Mouse (Mus musculus) neural tube, embryonic 12.5 days (tissue): ENCODE data around the gene Klf13. TPM values are rescaled to one million over a fixed set of nuclear protein-coding genes. Genes with fewer than 3 reads are reported as not detected.

ENCODE experiments used
- ATAC-seq: fragments of 200-750 bp; cut with Nextera tagmentation; 2 replicates; pipeline ENCODE4 v1.8.0; 2017; ENCODE audit warnings: low read depth, mild to moderate bottlenecking, moderate TSS enrichment, moderate library complexity; ENCODE audit not compliant: low FRiP score
- H3K27ac ChIP-seq: fragments of 300-500 bp; sonication (generic); 2 replicates; pipeline ENCODE4 v1.5.1; 2016
- H3K27me3 ChIP-seq: fragments of 300-500 bp; sonication (generic); replicated peaks from 2 replicates; pipeline ENCODE4 v1.6.1; 2016; ENCODE audit warnings: mild to moderate bottlenecking
- H3K36me3 ChIP-seq: fragments of 300-500 bp; sonication (generic); 2 replicates; pipeline ENCODE4 v1.6.1; 2016; ENCODE audit warnings: mild to moderate bottlenecking
- H3K4me1 ChIP-seq: fragments of 300-500 bp; sonication (generic); 2 replicates; pipeline ENCODE4 v1.6.1; 2016
- H3K4me2 ChIP-seq: fragments of 300-500 bp; sonication (generic); replicated peaks from 2 replicates; pipeline ENCODE4 v1.6.1; 2016; ENCODE audit warnings: mild to moderate bottlenecking
- H3K4me3 ChIP-seq: fragments of 300-500 bp; sonication (generic); 2 replicates; pipeline ENCODE4 v1.5.1; 2016
- H3K9ac ChIP-seq: fragments of 300-500 bp; sonication (generic); 2 replicates; pipeline ENCODE4 v1.6.1; 2016; ENCODE audit warnings: mild to moderate bottlenecking
- H3K9me3 ChIP-seq: fragments of 300-500 bp; sonication (generic); 2 replicates; pipeline ENCODE4 v1.6.1; 2016; ENCODE audit warnings: mild to moderate bottlenecking
- whole genome bisulfite sequencing: fragments of 180-500 bp; shearing (Covaris S2); methylation state at CpG from one replicate; pipeline ENCODE4 v1.1.7; 2016; 5-methylcytosine and 5-hydroxymethylcytosine counted together
- polyA plus RNA-seq: library from polyadenylated mRNA; unstranded; fragments of >200 nt; fragmentation: Nextera tagmentation; extraction: Ambion mirVana; gene quantifications from 2 replicates; pipeline ENCODE4 v1.2.1, GENCODE M21; 2016

Gene Klf13
- polyA plus RNA-seq, 1 experiment from 2014 or later, result 34.0 TPM

DNA sequence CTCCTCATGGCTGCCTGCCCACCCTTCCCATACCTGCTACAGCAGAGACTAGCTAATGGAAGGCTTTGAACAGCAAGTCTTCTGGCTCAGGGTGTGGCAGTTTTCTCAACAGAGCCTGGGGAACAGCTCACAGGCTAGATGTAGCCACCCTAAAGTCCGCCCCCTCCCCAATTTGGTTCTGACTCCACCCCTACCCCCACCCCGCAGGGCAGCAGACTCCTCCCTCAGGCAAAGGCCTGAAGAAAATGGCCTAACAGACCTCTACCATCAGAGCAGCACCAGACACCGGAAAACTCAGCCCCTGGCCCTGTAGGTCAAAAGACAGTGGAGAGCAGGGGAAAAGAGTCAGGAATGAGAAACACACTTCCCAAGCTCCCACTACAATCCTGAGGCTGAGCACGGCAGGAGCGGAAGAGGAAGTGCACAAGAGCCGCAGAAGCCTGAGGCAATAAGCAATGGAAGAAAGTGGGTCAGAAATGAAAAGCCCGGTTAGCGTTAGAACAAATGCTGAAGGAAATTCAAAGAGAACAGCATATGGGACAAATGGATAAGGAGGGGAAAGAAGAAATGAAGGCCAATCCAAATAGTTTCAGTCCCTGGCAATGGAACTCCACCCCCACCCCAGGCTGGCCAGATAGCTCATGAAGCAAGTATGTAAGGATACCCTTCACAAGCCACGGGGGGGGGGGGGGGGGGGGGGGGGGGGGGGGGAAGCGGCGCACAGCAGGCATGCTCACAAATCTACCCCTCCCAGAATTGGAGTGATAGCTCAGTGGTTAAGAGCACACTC lies 30.0 kb downstream of the Klf13 start:
- Histone ChIP-seq H3K27ac (no peak overlapping the region), H3K4me1 (peaks cover 43% of the 10 kb centered on the region), H3K27me3 (no peaks in the 10 kb centered on the region), H3K36me3 (no peaks in the 10 kb centered on the region), H3K9ac (no peak overlapping the region), H3K4me3 (no peak overlapping the region), H3K4me2 (no peak overlapping the region), H3K9me3 (no peaks in the 10 kb centered on the region)
- WGBS, result 43% methylated on average over 10 of the region's 11 CpGs
- no peak for ATAC-seq

DNA sequence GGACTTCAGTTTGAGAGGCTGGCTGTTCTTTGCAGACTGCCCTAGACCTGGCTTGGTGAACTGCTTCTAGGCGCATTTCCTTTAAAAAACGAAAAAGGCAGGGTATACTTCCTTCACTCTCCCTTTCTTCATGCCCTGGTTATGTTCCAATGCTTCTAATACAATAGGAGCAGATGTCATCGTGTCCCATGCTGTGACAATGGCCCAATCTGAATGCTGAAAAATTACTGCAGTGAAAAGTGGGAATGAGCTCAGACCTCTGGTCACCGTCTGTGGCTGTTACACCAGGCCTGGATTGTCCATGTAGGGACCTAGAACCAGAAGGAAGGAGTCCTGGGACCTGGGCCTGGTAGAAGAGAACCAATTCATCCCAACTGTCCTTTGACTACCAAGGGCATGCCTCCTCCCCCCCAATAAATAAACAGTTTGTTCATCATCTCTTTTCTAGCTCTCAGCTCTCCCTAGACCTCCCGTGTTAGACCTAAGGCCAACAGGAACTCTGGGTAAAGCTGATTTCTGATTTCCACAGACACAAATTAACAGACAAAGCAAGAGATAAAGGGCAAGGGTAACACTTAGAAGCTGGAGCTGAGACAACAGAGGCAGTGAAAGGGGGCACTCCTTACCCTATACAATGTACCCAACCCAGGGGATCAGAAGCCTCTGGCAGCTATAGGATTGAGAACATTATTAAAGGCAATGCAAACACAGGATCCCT lies 30.8 kb downstream of the Klf13 start:
- Histone ChIP-seq H3K36me3 (no peaks in the 10 kb centered on the region), H3K9me3 (no peaks in the 10 kb centered on the region), H3K4me3 (no peak overlapping the region), H3K9ac (no peak overlapping the region), H3K4me2 (no peak overlapping the region), H3K4me1 (peaks cover 43% of the 10 kb centered on the region), H3K27ac (no peak overlapping the region), H3K27me3 (no peaks in the 10 kb centered on the region)
- no peak for ATAC-seq
- WGBS, result 79% methylated on average over 5 of the region's 5 CpGs

DNA sequence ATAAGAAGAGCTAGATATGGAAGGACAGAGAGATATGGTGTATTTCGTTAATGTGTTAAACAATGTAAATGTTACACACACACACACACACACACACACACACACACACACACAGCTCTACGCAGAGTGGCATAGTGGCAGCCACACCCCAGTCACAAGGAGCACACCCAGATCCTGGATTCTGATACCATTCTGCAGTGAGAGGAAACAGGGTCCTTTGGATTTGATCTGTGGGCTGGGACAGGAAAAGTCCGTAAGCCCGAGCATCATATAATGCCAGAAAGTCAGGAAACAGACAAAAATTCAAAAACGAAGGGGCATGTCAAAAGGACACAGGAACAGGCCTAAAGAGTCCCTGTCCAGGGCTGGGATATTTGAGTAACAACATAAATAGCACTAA lies 33.1 kb downstream of the Klf13 start:
- no peak overlapping the region for H3K9ac ChIP-seq
- H3K27ac ChIP-seq, result no peak overlapping the region
- H3K4me1 ChIP-seq, result peaks cover 34% of the 10 kb centered on the region
- no peak overlapping the region for H3K4me2 ChIP-seq
- WGBS, result 90% methylated on average over 5 of the region's 5 CpGs
- H3K4me3 ChIP-seq, result no peak overlapping the region
- no peaks in the 10 kb centered on the region for H3K27me3 ChIP-seq
- ATAC-seq, result no peak
- no peaks in the 10 kb centered on the region for H3K9me3 ChIP-seq
- H3K36me3 ChIP-seq, result no peaks in the 10 kb centered on the region

DNA sequence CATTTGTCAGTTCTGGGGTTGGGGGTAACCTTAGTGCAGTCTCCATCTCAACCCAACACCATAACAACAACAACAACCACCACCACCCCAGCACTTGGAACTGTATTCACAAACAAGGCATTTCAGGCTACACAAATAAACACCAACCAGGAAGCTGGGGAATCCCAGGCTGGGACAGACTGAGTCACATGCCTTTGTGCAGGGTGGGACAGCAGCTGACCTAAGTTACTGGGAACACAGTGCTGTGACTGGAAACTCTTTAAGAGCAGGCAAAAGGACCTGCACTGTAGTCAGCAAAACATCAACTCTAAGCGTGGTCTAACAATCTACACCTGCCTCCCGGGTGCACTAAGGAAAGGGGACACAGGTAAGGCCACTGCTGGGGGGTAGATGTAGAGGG lies 33.5 kb downstream of the Klf13 start:
- no peak overlapping the region for H3K4me3 ChIP-seq
- no peaks in the 10 kb centered on the region for H3K36me3 ChIP-seq
- H3K9me3 ChIP-seq, result no peaks in the 10 kb centered on the region
- 95% methylated on average over 2 of the region's 2 CpGs for WGBS
- no peak overlapping the region for H3K9ac ChIP-seq
- no peak for ATAC-seq
- H3K27ac ChIP-seq, result no peak overlapping the region
- H3K4me2 ChIP-seq, result no peak overlapping the region
- H3K27me3 ChIP-seq, result no peaks in the 10 kb centered on the region
- peaks cover 30% of the 10 kb centered on the region for H3K4me1 ChIP-seq

DNA sequence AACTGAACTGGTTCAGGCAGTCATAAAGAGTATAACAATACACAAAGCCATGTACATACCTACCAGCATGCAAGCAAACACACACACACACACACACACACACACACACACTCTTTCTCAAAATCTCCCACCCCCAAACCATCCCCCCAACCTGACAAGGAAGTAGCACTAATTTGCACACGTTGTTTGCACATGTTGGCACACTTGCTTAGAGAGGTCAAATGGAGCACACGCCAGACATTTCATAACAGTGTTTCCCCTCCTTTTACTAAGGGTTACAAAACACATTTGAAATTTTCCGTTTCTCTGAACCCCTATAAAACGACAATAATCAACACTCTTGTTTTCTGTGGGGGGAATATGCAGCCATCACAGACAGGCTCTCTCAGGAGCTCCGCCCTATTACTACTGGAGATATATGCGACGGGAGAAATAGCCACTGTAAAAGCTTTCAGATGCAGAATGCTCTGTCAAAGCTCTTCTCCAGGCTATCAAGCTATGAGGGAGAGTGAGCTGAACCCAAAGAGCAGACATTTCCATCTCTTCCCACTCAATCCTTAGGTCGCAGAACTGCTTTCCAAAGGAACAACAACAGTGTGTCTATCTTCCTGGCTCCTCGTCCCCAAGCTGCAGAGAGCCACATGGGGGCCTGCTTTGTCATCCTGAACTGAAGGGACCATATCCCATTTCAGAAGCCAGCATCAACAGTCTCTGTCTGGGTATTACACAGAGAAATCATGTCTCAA lies 34.9 kb downstream of the Klf13 start:
- Histone ChIP-seq H3K4me2 (no peak overlapping the region), H3K4me3 (no peak overlapping the region), H3K27me3 (no peaks in the 10 kb centered on the region), H3K9me3 (no peaks in the 10 kb centered on the region), H3K9ac (no peak overlapping the region), H3K27ac (no peak overlapping the region), H3K4me1 (peaks cover 23% of the 10 kb centered on the region), H3K36me3 (no peaks in the 10 kb centered on the region)
- 71% methylated on average over 9 of the region's 9 CpGs for WGBS
- ATAC-seq, result no peak

DNA sequence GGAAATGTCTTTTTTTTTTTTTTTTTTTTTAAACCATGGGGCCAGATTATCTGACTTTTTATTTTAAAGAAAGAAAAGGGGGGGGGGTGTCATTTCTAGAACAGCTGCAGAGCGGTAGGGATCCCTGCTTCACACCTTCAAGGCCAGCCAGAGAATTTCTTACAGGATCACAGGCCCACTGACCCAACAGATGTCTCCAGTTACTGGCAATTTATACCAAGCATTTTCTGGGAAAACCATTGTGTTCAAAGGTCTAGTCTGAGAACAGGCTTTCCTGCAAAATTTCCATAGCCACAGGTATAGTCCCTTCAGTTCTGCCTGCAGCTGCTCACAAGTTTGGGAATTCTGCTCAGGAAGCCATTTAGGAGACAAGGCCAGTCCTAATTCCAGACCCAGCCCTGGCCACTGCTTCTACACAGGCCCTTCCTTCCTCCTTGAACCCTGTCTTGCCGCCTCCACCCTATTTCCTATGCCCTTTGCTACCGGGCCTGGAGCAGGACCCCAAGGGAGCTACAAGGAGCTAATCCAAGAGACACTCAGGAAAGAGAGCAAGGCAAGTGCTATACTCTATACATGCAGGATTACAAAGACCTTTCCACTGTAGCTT lies 36.0 kb downstream of the Klf13 start:
- Histone ChIP-seq H3K4me3 (no peak overlapping the region), H3K4me2 (no peak overlapping the region), H3K36me3 (no peaks in the 10 kb centered on the region), H3K27me3 (0 out of 2 replicates have a peak, but pooled peaks cover 4% of the 10 kb centered on the region), H3K27ac (no peak overlapping the region), H3K9ac (no peak overlapping the region), H3K9me3 (no peaks in the 10 kb centered on the region), H3K4me1 (peaks cover 19% of the 10 kb centered on the region)
- no peak for ATAC-seq
- WGBS, result 54% methylated on average over 3 of the region's 3 CpGs

DNA sequence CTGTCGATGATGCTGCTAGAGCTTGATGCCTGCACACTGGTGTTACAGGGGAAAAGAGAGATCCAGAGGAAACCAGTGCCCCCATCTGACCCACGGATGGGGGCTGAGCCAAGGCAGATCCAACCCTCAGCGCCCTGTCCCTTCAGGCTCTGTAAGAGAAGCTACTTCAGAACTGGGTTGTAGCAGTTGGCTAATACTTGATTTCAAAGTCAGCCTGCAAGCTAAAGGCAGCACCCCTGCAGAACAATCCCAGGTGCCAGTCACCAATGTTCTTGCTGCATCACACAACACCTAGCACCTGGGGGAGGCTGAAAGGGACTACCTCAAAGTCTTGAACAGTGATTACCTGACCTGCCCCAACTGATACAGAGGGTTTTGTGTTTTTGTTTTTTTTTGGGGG lies 36.8 kb downstream of the Klf13 start:
- Histone ChIP-seq H3K4me2 (no peak overlapping the region), H3K27ac (no peak overlapping the region), H3K4me3 (no peak overlapping the region), H3K9ac (no peak overlapping the region), H3K9me3 (no peaks in the 10 kb centered on the region), H3K4me1 (peaks cover 27% of the 10 kb centered on the region), H3K36me3 (no peaks in the 10 kb centered on the region), H3K27me3 (0 out of 2 replicates have a peak, but pooled peaks cover 5% of the 10 kb centered on the region)
- no peak for ATAC-seq
- WGBS, result 65% methylated on average over 3 of the region's 3 CpGs

DNA sequence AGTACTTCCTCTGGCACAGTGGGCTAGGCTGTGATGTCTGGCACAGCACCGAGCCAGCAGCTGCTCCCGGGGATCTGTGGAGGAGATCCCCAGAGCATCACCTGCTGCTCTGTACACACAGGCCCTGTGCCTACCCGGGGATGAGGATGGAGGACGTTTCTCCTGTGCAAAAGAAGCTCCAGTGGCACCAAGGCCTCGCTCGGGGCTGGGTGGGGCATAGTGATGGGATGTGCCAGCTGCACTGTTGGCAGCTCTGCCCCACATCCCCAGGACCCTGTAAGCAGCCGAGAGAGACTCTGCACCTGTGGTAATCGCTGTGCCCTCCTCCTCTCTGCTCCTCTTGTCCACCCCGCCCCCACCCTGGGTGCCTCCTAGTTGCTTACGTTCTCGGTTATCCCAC lies 37.4 kb downstream of the Klf13 start:
- 63% methylated on average over 11 of the region's 11 CpGs for WGBS
- H3K9me3 ChIP-seq, result no peaks in the 10 kb centered on the region
- no peaks in the 10 kb centered on the region for H3K36me3 ChIP-seq
- no peak overlapping the region for H3K4me2 ChIP-seq
- 0 out of 2 replicates have a peak, but pooled peaks cover 5% of the 10 kb centered on the region for H3K27me3 ChIP-seq
- H3K27ac ChIP-seq, result no peak overlapping the region
- peaks cover 32% of the 10 kb centered on the region for H3K4me1 ChIP-seq
- H3K4me3 ChIP-seq, result no peak overlapping the region
- H3K9ac ChIP-seq, result no peak overlapping the region
- ATAC-seq, result no peak

DNA sequence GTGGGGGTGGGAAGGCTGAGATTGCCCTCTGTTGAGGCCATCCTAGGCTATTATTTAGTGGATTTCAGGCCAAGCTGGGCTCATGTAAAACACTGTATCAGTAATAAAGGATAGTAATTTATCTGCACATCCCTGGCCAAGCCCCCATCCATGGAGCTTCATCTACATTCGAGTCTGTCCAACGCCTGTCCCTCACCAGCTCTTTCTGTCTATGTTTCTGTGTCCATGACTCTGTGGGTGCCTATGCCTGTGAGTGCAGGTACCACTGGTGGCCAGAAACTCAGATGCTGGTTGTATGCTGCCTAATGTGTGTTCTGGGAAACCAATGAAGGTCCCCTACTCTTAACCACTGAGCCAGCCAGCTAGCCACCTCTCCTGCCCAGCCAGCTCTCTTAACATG lies 38.3 kb downstream of the Klf13 start:
- Histone ChIP-seq H3K4me2 (no peak overlapping the region), H3K4me1 (peaks cover 35% of the 10 kb centered on the region), H3K27me3 (0 out of 2 replicates have a peak, but pooled peaks cover 5% of the 10 kb centered on the region), H3K9me3 (no peaks in the 10 kb centered on the region), H3K27ac (no peak overlapping the region), H3K36me3 (no peaks in the 10 kb centered on the region), H3K9ac (no peak overlapping the region), H3K4me3 (no peak overlapping the region)
- no peak for ATAC-seq
- 90% methylated on average over 2 of the region's 2 CpGs for WGBS

DNA sequence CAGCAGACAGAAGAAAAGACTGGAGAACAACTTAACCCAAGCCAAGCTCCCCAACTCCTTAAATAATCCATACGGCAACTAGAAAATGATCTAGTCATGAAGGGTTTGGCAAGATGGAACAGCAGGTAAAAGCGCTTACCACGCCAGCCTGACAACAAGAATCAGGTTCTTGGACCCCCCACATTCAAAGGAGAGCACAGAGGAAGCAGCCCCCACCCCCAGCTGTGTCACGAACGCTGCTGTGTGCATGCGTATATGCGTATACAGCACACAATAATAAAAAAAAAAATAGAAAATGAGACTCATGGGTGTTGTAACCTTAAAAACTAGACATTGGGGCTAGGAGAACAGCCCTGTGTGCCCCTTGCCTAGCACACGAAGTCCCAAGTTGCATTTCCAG lies 38.8 kb downstream of the Klf13 start:
- no peak for ATAC-seq
- Histone ChIP-seq H3K9ac (no peak overlapping the region), H3K27ac (no peak overlapping the region), H3K36me3 (no peaks in the 10 kb centered on the region), H3K27me3 (0 out of 2 replicates have a peak, but pooled peaks cover 5% of the 10 kb centered on the region), H3K4me3 (no peak overlapping the region), H3K4me2 (no peak overlapping the region), H3K4me1 (peaks cover 35% of the 10 kb centered on the region), H3K9me3 (no peaks in the 10 kb centered on the region)
- WGBS, result 85% methylated on average over 8 of the region's 8 CpGs

DNA sequence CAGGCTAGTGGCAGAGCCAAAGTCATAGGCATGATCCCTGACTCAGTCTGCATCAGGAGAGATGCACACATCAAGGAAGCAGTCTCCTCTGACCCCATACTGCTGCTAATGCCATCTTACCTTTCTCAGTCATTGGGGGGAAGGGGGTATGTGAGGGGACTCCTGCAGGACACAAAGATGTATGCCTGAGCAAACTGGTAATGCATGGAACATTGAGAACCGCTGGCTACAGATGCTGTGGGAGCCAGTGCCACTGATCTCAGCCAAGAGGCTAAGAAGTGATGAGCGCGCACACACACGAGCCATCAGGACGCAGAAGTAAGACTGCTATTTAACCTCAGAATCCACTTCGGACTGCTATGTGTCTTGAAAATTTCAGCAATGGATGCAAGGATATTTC lies 40.5 kb downstream of the Klf13 start:
- Histone ChIP-seq H3K4me2 (no peak overlapping the region), H3K4me1 (peaks cover 32% of the 10 kb centered on the region), H3K9ac (no peak overlapping the region), H3K4me3 (no peak overlapping the region), H3K36me3 (no peaks in the 10 kb centered on the region), H3K27ac (no peak overlapping the region), H3K9me3 (no peaks in the 10 kb centered on the region), H3K27me3 (0 out of 2 replicates have a peak, but pooled peaks cover 5% of the 10 kb centered on the region)
- no peak for ATAC-seq
- WGBS, result 87% methylated on average over 6 of the region's 6 CpGs

DNA sequence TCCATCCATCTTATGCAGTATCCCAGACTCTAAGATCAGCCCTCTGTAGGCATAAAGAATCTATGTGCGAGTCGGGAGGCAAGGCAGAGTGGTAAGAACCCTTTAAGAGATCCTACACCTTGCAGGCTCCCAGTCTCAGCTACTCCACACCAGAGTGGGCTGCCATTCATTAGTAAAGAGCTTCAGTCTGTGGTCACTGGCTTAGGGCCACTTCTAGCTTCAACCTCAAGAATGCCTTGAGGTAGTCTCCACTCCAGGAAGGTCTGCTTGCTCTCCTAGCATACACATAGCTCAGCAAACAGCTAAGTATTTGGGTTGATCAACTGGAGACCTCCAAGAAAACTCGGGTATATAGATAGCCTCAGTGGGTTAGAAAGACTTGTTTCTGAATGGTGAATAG lies 41.1 kb downstream of the Klf13 start:
- peak overlapping the region; percentile 64 for H3K4me2 ChIP-seq
- H3K9me3 ChIP-seq, result no peaks in the 10 kb centered on the region
- 0 out of 2 replicates have a peak, but pooled peaks cover 5% of the 10 kb centered on the region for H3K27me3 ChIP-seq
- ATAC-seq, result no peak
- no peak overlapping the region for H3K27ac ChIP-seq
- peaks cover 26% of the 10 kb centered on the region for H3K4me1 ChIP-seq
- H3K9ac ChIP-seq, result 0 out of 2 replicates have a peak overlapping the region, but pooled peaks have one; percentile 49
- no peak overlapping the region for H3K4me3 ChIP-seq
- 41% methylated on average over 3 of the region's 3 CpGs for WGBS
- H3K36me3 ChIP-seq, result no peaks in the 10 kb centered on the region
